Mouse (Mus musculus) limb, embryonic 13.5 days (tissue): Measurements from ENCODE around the gene Rsg1. TPM values are rescaled to one million over a fixed set of nuclear protein-coding genes. Genes with fewer than 3 reads are reported as not detected.

ENCODE experiments used
- ATAC-seq: fragments of 200-750 bp; cut with Nextera tagmentation; 2 replicates; pipeline ENCODE4 v1.8.0; 2017; ENCODE audit warnings: low read depth, moderate number of reproducible peaks, moderate TSS enrichment; ENCODE audit not compliant: low FRiP score
- H3K27ac ChIP-seq: fragments of 300-500 bp; sonication (generic); 2 replicates; pipeline ENCODE4 v1.5.1; 2015; ENCODE audit warnings: inconsistent platforms, mild to moderate bottlenecking, moderate library complexity
- H3K27me3 ChIP-seq: fragments of 300-500 bp; sonication (generic); 2 replicates; pipeline ENCODE4 v1.6.1; 2015; ENCODE audit warnings: mild to moderate bottlenecking, inconsistent platforms
- H3K36me3 ChIP-seq: fragments of 300-500 bp; sonication (generic); 2 replicates; pipeline ENCODE4 v1.6.1; 2015; ENCODE audit warnings: inconsistent platforms, mild to moderate bottlenecking, moderate library complexity
- H3K4me1 ChIP-seq: fragments of 300-500 bp; sonication (generic); 2 replicates; pipeline ENCODE4 v1.6.1; 2015; ENCODE audit warnings: inconsistent platforms
- H3K4me2 ChIP-seq: fragments of 300-500 bp; sonication (generic); replicated peaks from 2 replicates; pipeline ENCODE4 v1.6.1; 2015; ENCODE audit warnings: inconsistent platforms, mild to moderate bottlenecking, moderate library complexity
- H3K4me3 ChIP-seq: fragments of 300-500 bp; sonication (generic); 2 replicates; pipeline ENCODE4 v1.5.1; 2015; ENCODE audit warnings: moderate library complexity, mild to moderate bottlenecking, inconsistent platforms
- H3K9ac ChIP-seq: fragments of 300-500 bp; sonication (generic); 2 replicates; pipeline ENCODE4 v1.6.1; 2015; ENCODE audit warnings: mild to moderate bottlenecking, inconsistent platforms
- H3K9me3 ChIP-seq: fragments of 300-500 bp; sonication (generic); 2 replicates; pipeline ENCODE4 v1.6.1; 2016; ENCODE audit warnings: inconsistent platforms
- WGBS: fragments of 180-500 bp; shearing (Covaris S2); methylation state at CpG from one replicate; pipeline ENCODE4 v1.1.7; 2015; 5-methylcytosine and 5-hydroxymethylcytosine counted together
- polyA plus RNA-seq: library from polyadenylated mRNA; unstranded; fragments of >200 nt; fragmentation: Nextera tagmentation; extraction: Ambion mirVana; gene quantifications from 2 replicates; pipeline ENCODE4 v1.2.1, GENCODE M21; 2015

Gene Rsg1
- polyA plus RNA-seq, 1 experiment from 2014 or later, result 8.4 TPM

GRCm38 (mm10) chr4:141252641-141253040 is 38.9 kb downstream of the Rsg1 start:
- Histone ChIP-seq H3K27me3 (peaks cover 38% of the 10 kb centered on the region), H3K9ac (no peak overlapping the region), H3K4me2 (no peak overlapping the region), H3K9me3 (no peaks in the 10 kb centered on the region), H3K4me1 (peaks cover 17% of the 10 kb centered on the region), H3K4me3 (no peak overlapping the region), H3K27ac (no peak overlapping the region), H3K36me3 (peaks cover 31% of the 10 kb centered on the region)
- WGBS, result 68% methylated on average over 2 of the region's 2 CpGs
- no peak for ATAC-seq

DNA sequence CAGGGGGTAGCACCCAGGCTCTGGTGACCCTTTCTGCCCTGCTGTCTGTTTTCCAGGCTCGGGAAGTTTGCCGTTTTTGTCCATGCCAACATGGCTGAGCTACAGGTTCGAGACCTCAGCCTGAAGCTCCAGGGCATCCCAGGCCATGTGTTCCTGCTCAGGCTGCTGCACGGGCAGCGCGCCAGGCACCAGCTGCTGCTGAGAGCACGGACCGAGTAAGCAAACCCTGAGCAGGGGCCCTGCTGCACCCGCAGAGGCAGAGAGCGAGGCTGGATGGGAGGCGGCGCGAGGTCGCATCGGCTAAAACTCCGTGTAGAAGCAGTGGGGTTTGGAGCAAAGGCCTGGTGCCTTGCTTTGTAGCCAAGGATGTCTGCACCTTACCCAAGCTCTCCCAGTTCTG is 40.5 kb downstream of the Rsg1 start:
- peak overlapping the region; percentile 35; the same call in 1 of the 2 replicates for H3K9ac ChIP-seq
- no peak overlapping the region for H3K4me2 ChIP-seq
- H3K9me3 ChIP-seq, result no peaks in the 10 kb centered on the region
- WGBS, result 68% methylated on average over 16 of the region's 16 CpGs
- H3K27ac ChIP-seq, result no peak overlapping the region
- H3K4me3 ChIP-seq, result no peak overlapping the region
- peaks cover 11% of the 10 kb centered on the region for H3K4me1 ChIP-seq
- peak; percentile 26; the same call in 1 of the 2 replicates for ATAC-seq
- H3K27me3 ChIP-seq, result peaks cover 22% of the 10 kb centered on the region
- peaks cover 31% of the 10 kb centered on the region for H3K36me3 ChIP-seq

- peaks cover 15% of the 10 kb centered on the region for H3K4me1 ChIP-seq
- no peaks in the 10 kb centered on the region for H3K9me3 ChIP-seq
- 70% methylated on average over 5 of the region's 5 CpGs for WGBS
- no peak overlapping the region for H3K27ac ChIP-seq
- H3K36me3 ChIP-seq, result peaks cover 15% of the 10 kb centered on the region
- H3K27me3 ChIP-seq, result no peaks in the 10 kb centered on the region
- H3K4me3 ChIP-seq, result no peak overlapping the region
- ATAC-seq, result no peak
- no peak overlapping the region for H3K9ac ChIP-seq
- no peak overlapping the region for H3K4me2 ChIP-seq
These were observed 43.7 kb downstream of the Rsg1 start for GRCm38 (mm10) chr4:141257440-141257839.

DNA sequence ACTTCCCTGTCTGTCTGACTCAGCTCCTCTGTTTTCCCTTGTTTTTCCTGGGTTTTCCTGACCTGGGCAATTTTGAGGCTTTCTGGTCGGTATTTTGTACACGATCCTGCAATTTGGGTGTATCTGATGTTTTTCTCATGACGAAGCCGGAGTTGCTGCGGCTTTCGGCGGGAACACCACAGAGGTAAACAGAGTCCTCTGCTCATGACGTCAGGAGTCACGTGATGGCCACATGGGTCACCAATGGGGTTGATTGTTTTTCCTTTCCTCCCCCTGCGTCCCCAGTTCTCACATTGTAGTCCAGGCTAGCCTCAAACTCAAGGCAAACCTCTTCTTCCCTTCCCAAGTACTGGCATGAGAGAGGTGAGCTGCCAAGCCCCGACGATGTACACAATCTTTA is 45.7 kb downstream of the Rsg1 start:
- 79% methylated on average over 12 of the region's 12 CpGs for WGBS
- no peak overlapping the region for H3K27ac ChIP-seq
- H3K27me3 ChIP-seq, result no peaks in the 10 kb centered on the region
- H3K4me1 ChIP-seq, result peaks cover 8% of the 10 kb centered on the region
- H3K9me3 ChIP-seq, result no peaks in the 10 kb centered on the region
- no peak overlapping the region for H3K4me3 ChIP-seq
- no peak overlapping the region for H3K9ac ChIP-seq
- no peak overlapping the region for H3K4me2 ChIP-seq
- H3K36me3 ChIP-seq, result peaks cover 15% of the 10 kb centered on the region
- no peak for ATAC-seq

DNA sequence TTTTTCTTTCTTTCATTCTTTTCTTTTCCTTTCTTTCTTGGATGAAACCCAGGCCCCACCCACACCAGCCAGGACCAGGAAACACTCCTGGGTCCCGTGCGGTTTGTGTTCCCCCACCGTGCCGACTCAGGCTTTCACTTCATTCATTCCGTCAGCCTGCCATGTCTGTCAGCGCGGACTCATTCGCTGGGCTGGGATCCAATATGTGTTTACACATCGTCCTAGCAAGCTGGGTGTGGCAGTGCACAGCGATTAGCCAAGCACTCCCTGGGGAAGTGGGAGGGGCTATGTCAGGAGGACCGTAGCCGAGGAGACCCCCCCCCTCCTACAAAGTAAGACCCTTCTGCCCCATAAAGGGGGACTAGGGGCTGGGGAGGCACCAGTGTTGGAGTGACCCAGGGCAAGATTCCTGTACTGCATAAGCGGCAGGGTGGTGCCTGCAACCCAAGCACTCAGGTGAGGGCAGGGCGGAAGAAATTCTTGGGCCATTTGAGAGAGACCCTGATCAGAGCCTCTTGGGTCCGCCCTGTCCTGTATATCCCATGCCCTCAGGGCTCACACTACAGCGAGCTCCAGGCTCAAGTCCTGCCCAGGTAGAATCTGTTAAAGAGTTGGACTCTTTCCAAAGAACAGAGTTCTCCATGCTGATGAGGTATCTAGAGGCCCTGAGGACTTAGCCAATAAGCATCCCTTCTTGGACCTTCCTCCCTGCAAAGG is 46.4 kb downstream of the Rsg1 start:
- ATAC-seq, result 0 out of 2 replicates have a peak, but pooled peaks have one; percentile 10
- Histone ChIP-seq H3K9me3 (no peaks in the 10 kb centered on the region), H3K36me3 (peaks cover 15% of the 10 kb centered on the region), H3K4me2 (peak overlapping the region; percentile 40), H3K9ac (no peak overlapping the region), H3K27me3 (no peaks in the 10 kb centered on the region), H3K4me3 (peak overlapping the region; percentile 10; the same call in 1 of the 2 replicates), H3K27ac (no peak overlapping the region), H3K4me1 (peaks cover 5% of the 10 kb centered on the region)
- 60% methylated on average over 16 of the region's 16 CpGs for WGBS

- Histone ChIP-seq H3K36me3 (no peaks in the 10 kb centered on the region), H3K4me1 (peaks cover 5% of the 10 kb centered on the region), H3K9ac (no peak overlapping the region), H3K27me3 (no peaks in the 10 kb centered on the region), H3K4me2 (no peak overlapping the region), H3K27ac (no peak overlapping the region; the same call in 1 of the 2 replicates), H3K9me3 (peaks cover 4% of the 10 kb centered on the region; the same call in 1 of the 2 replicates), H3K4me3 (no peak overlapping the region)
- no peak for ATAC-seq
- 70% methylated on average over 10 of the region's 10 CpGs for WGBS
These were observed 49.3 kb downstream of the Rsg1 start for GRCm38 (mm10) chr4:141262906-141263637.

DNA sequence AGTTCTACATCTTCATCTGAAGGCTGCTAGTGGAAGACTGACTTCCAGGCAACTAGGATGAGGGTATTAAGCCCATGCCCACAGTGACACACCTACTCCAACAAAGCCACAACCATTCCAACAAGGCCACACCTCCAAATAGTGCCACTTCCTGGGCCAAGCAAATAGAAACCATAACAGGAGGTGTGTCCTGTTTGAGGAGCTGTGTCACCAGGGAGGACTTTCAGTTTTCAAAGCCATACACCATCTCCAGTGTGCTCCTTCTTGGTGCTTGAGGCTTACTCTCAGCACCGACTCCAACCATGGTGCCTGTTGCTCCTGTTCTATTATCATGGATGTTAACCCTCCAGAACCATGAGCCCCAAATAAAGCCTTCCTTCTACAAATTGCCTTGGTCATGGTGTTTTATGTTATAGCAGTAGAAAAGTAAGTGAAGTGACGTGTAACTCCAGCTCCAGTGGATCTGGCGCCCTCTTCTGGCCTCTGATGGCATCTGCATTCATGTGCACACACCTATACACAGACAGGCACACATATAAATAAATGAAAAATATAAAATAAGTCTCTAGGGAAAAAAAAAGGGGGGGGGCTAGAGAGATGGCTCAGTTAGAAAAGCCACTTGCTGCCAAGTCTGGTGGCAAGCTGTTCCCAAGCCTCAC is 52.4 kb downstream of the Rsg1 start:
- no peak overlapping the region for H3K4me3 ChIP-seq
- WGBS, result 86% methylated on average over 3 of the region's 3 CpGs
- H3K9ac ChIP-seq, result no peak overlapping the region
- H3K27me3 ChIP-seq, result no peaks in the 10 kb centered on the region
- no peak overlapping the region for H3K4me2 ChIP-seq
- no peaks in the 10 kb centered on the region for H3K36me3 ChIP-seq
- no peak for ATAC-seq
- H3K9me3 ChIP-seq, result peaks cover 4% of the 10 kb centered on the region; the same call in 1 of the 2 replicates
- H3K4me1 ChIP-seq, result no peaks in the 10 kb centered on the region
- no peak overlapping the region for H3K27ac ChIP-seq

DNA sequence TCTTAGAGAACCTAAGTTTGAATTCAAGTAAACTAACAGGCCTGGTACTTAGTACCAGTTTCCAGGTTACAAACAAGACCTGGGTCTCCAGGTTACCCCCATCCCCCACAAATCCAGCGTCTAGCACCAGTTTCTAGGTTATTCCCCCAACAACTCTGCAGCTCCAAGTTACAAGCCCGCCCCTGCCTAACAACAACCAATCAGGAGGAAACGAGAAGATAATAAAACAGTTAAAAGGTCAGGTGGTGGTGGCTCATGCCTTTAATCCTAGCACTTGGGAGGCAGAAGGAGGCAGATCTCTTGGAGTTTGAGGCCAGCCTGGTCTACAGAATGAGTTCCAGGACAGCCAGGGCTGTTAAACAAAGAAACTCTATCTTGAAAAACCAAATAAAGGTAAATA is 53.5 kb downstream of the Rsg1 start:
- ATAC-seq, result no peak
- H3K9me3 ChIP-seq, result peaks cover 4% of the 10 kb centered on the region; the same call in 1 of the 2 replicates

GRCm38 (mm10) chr4:141267837-141268236 is 54.1 kb downstream of the Rsg1 start:
- Histone ChIP-seq H3K27ac (no peak overlapping the region), H3K9ac (no peak overlapping the region), H3K9me3 (peaks cover 4% of the 10 kb centered on the region; the same call in 1 of the 2 replicates), H3K27me3 (0 out of 2 replicates have a peak, but pooled peaks cover 5% of the 10 kb centered on the region), H3K4me3 (no peak overlapping the region), H3K4me1 (no peaks in the 10 kb centered on the region), H3K36me3 (no peaks in the 10 kb centered on the region), H3K4me2 (no peak overlapping the region)
- 48% methylated on average over 9 of the region's 9 CpGs for WGBS
- no peak for ATAC-seq

More for the DNA sequence above, 53.5 kb downstream of the Rsg1 start:
- H3K36me3 ChIP-seq, result no peaks in the 10 kb centered on the region
- H3K4me3 ChIP-seq, result no peak overlapping the region
- whole genome bisulfite sequencing, result 69% methylated on average over 3 of the region's 3 CpGs
- no peak overlapping the region for H3K9ac ChIP-seq
- no peak overlapping the region for H3K27ac ChIP-seq
- 0 out of 2 replicates have a peak, but pooled peaks cover 3% of the 10 kb centered on the region for H3K27me3 ChIP-seq
- H3K4me2 ChIP-seq, result no peak overlapping the region
- H3K4me1 ChIP-seq, result no peaks in the 10 kb centered on the region

- H3K27ac ChIP-seq, result no peak overlapping the region
- H3K4me2 ChIP-seq, result no peak overlapping the region
- no peak overlapping the region for H3K4me3 ChIP-seq
- 0 out of 2 replicates have a peak, but pooled peaks cover 5% of the 10 kb centered on the region for H3K27me3 ChIP-seq
- 82% methylated on average over 4 of the region's 4 CpGs for WGBS
- no peak for ATAC-seq
- H3K36me3 ChIP-seq, result no peaks in the 10 kb centered on the region
- H3K4me1 ChIP-seq, result peaks cover 1% of the 10 kb centered on the region; the same call in 1 of the 2 replicates
- peaks cover 4% of the 10 kb centered on the region; the same call in 1 of the 2 replicates for H3K9me3 ChIP-seq
- H3K9ac ChIP-seq, result no peak overlapping the region
These were observed 54.6 kb downstream of the Rsg1 start for GRCm38 (mm10) chr4:141268350-141268749.

DNA sequence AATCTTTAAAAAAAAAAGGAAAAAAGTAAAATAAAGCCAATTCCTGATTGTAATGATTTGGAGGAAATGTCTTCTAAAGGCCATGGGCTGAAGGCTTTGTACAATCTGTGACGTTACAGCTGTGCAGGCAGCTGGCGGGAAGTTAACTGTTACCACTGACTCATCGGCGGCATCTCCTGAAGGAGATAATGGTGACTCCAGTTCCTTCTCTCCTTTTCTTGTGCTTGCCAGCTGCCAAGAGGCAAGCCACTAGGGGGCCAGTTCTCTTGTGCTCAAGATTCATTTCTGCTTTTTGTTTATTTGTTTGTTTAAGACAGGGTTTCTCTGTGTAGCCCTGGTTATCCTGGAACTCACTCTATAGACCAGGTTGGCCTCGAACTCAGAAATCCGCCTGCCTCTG is 55.3 kb downstream of the Rsg1 start:
- Histone ChIP-seq H3K4me3 (no peak overlapping the region), H3K27me3 (0 out of 2 replicates have a peak, but pooled peaks cover 5% of the 10 kb centered on the region), H3K9ac (no peak overlapping the region), H3K9me3 (peaks cover 4% of the 10 kb centered on the region; the same call in 1 of the 2 replicates), H3K36me3 (no peaks in the 10 kb centered on the region), H3K4me1 (peaks cover 4% of the 10 kb centered on the region; the same call in 1 of the 2 replicates), H3K4me2 (no peak overlapping the region), H3K27ac (no peak overlapping the region)
- no peak for ATAC-seq
- 86% methylated on average over 6 of the region's 6 CpGs for WGBS
